Mouse (Mus musculus) adipocyte (in vitro differentiated cells): ENCODE measurements at regions not wholly inside any gene's neighbourhood (a gene's known extent, or its start where the extent isn't known, plus 50 kb on each side); places are given as distances from the start of the nearest gene placed in this dataset.
"Not testable (repeated sequence)": the region's sequence is repeated elsewhere in the genome, so short reads cannot be mapped to it uniquely, and the experiment has no call there.

Source experiments
- DNase-seq: peaks from one replicate; pipeline ENCODE4 v3.0.0-alpha.2; 2016; ENCODE audit warnings: low spot score

- no peak for DNase-seq
These were observed 67.8 kb downstream of the 4933415F23Rik start for GRCm38 (mm10) chr1:23034271-23034670.

DNA sequence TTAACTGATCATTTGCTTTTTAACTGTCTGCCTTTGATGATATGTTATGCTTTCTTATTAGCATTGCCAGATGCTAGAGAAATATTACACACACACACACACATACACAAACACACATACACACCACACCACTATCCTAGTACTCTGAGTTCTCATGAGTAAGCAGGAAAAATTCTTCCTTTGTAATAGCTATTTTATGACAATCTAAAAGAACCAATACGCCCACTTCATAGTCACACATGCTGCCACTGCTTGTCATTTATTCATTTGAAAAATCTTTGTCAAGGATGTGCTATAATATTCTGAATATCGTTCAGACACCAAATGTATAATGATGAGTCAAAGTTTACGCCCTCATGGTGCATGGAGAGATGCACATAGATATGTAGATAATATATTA, 78.5 kb downstream of the 4933415F23Rik start:
- DNase-seq, result no peak

- DNase-seq, result no peak
These were observed 94.1 kb downstream of the 4933415F23Rik start for GRCm38 (mm10) chr1:23007784-23008490.

GRCm38 (mm10) chr1:23004882-23005281, 97.2 kb downstream of the 4933415F23Rik start:
- no peak for DNase-seq

GRCm38 (mm10) chr1:22996665-22997064, 105.4 kb downstream of the 4933415F23Rik start:
- peak; percentile 41 for DNase-seq

DNA sequence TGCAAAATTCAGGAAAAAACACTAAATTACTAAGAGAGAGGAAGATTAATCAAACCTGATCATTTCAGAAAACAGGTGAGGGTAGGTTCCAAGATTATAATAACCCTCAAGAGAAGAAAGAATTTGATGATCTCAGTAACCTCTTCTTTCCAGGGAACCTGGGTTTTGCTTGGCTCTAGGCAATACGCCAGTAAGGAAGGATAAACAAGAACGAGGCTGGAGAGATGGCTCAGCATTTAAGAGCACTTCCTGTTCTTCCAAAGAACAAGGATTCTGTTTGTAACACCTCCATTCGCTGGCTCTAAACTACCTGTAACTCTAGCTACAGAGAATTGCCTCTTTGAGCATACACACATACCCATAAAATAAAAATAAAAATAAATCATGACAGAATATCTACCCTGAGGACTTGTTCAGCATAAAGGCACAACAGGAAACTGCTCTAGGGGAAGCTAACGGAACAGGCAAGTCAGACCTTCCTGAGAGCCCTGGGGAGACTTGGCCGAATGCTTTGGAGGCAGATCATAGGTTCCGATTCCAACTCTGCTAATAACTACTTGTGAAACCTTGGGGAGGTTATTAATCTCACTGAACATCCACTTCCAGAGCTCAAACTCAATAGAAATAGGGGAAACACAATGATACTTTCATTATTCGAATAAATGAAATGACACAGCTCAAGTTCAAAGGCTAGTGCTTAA, 112.4 kb downstream of the 4933415F23Rik start:
- DNase-seq, result no peak

GRCm38 (mm10) chr1:22987521-22987920, 114.5 kb downstream of the 4933415F23Rik start:
- DNase-seq, result no peak

DNA sequence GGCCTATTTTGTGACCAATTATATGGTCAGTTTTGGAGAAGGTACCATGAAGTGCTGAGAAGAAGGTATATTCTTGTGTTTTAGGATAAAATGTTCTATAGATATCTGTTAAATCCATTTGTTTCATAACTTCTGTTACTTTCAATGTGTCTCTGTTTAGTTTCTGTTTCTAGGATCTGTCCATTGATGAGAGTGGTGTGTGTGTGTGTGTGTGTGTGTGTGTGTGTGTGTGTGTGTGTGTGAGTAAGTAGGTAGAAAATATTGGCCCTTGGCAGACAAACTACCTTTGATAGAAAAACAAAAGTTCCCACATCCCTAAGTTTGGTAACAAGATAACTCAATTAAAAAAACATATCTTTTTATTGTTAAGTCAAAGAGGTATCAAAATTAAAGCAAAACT, 117.8 kb downstream of the 4933415F23Rik start:
- DNase-seq, result not testable (repeated sequence)

DNA sequence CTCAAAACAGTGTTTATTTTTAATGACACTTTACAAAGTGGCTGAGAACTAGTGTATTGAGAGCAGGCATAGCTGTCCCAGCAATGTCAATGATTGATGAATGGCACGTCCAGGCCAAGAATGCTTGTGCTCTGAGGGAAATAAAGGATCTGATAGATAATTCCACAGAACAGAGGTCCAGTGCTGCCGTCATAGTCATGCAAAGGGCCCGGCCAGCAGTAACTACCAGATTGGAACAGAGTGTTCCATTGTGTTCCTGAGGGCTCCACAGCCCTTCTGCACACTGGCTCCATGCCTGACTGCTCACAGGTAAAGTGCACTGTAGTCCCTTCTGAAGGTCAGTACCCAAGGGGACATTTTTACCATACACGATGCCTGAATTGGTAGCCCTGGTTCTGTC, 127.1 kb downstream of the 4933415F23Rik start:
- no peak for DNase-seq

DNA sequence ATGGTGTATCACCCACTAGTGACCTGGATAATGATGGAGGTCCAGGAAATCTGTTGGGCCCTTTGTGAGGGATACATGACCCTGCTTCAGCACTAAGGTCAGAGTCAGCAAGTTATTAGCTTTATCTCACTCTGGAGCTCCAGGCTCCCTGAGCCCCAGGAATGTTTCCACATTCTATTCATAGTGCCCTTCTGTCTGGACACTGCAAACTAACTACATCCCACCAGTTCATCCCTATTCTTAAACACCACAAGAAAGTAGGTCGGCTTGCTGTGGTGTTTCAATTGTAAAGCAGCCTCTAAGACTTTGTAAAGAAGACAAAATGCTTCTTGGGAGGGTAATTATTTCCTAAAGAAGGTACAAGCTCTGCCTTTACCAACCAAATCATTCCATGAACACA, 138.2 kb upstream of the Rims1 start:
- DNase-seq, result no peak

DNA sequence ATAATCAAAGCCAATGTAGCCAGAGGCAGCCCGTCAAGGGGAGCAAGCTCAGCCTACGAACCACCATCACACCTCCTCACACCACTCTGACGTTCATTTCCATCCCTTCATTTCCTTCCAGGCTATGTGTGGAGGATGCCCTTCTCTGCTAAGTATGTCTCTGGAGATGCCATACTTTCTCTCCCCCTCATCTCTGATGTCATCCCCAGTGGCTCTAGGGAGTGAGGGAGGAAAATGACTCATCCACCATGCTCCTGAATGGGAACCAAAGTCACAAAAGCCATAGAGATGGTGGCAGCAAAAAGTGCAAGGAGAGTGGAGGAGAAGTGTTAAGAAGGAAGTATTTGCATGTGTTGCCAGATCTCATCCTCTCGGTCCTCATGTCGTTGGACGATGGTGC, 134.0 kb upstream of the Rims1 start:
- no peak for DNase-seq

DNA sequence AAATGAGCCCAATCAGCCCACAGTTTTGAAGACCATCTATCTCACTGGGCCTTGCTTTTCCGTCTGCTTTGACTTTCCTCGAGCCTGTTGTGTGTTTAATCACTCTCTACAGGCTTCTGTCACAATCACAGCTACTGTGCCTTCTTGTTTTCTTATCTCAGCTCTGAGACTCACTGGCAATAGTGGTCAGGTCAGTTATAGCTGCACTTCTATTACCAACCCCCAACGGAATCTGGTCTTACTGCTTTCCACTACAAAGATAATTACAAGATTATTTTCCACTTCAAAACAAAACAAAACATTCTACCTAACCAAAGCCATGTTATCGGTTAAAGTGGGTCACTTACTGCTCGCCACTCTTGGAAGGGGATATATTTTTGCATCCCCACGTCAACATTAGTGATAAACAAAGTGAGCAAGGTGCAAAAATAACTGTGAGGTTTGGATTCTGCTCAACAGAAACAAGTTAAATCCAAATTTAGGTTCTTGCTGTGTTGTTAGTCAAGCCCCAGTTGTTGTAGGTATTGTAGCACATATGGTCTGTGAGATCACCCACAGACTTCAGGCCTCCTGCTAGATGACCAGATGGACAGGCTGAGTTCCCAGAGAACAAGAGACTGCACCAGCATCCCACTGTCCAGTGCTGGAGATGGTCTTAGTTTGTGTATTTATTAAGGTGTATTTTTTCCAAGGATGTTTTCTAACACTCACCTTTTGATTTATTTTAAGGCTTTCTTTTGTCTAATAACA, 125.5 kb upstream of the Rims1 start:
- no peak for DNase-seq

- no peak for DNase-seq
These were observed 97.2 kb upstream of the Rims1 start for GRCm38 (mm10) chr1:22902992-22903391.

- no peak for DNase-seq
These were observed 95.3 kb upstream of the Rims1 start for GRCm38 (mm10) chr1:22901018-22901625.

DNA sequence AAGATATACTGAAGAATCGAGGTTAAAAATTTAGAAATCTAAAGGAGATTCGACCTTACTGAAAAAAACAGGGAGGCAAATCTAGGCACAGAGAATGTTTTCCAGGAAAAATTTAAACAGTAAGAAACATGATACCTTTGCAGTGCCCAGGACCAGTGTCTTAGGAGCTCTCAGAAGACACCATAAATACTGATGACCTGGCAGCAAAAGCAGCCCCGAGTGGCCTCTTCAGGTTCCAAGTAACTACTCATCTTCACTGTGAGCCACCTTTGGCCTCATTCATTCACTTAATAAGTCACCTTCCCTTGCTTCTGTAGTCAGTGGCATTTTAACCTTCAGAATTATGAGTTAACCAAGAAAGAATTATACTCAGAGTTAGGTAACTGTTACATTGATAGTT, 89.3 kb upstream of the Rims1 start:
- DNase-seq, result no peak

GRCm38 (mm10) chr1:22862985-22863384, 57.2 kb upstream of the Rims1 start:
- peak; percentile 3 for DNase-seq
